Mouse (Mus musculus): ENCODE data around the gene Cyp51.
"Not testable (repeated sequence)": the region's sequence is repeated elsewhere in the genome, so short reads cannot be mapped to it uniquely, and the experiment has no call there.

Gene Cyp51

DNA sequence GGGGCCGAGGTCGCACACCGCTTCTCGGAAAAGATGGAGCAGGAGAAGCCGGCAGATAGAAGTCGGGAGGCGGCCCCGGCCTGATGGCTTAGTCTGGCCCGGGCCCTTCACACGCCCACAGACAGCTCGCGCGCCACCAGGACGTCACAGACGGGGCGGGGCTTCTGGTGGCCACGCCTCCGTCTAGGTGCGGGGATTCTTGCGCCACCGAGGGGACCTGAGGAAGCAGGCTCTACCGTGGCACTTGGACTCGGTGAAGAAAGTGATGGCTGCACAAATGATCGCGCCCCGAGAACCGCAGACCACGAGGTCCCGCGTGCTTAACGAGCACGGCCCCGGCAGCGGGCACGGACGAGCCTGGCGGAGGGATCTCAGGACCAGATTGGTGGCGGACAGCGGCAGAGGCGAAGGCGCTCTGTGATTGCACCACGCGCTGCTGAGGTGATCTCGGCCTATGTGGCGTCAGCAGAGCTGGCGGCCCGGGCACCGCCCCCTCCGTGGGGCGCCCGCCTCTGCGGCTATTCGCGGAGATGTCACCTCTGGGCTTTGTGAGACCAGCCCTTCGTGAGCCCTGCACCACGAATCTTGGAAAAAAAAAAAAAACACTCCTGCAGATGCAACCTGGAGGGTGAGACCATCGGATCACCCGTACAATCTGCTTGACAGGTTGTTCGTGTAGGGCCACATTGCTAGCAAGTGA, at the start of gene Cyp51:
TSS of gene Cyp51 (minus strand) at position 406 of the 700 bp plus-strand sequence.
- DNase-seq (ENCODE audit: low spot score): peak; percentile 93

DNA sequence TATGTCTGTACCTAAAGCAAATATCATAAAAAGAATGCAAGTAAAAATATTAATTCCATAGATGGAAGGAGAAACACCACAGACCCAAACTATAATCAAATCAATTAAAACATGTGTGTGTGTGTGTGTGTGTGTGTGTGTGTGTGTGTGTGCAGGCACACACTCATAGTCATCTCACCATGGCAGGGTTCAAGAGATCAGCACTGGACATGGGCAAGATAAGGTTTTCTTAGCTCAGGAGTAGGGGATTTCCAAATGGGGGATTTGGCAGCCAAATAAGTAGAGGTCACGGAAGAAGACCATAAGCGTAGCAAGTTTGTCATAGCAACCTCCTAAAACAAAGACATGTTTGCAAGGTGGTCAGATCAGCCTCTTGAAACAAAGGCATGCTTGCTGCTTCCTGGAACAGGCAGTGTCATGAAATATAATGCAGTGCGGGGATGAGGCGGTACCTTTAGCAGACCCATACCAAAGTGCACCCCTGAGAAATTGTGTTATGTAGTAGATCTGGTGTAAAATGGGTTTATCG, 8.1 kb upstream of the Cyp51 start:
- DNase-seq (ENCODE audit: low spot score): no peak

DNA sequence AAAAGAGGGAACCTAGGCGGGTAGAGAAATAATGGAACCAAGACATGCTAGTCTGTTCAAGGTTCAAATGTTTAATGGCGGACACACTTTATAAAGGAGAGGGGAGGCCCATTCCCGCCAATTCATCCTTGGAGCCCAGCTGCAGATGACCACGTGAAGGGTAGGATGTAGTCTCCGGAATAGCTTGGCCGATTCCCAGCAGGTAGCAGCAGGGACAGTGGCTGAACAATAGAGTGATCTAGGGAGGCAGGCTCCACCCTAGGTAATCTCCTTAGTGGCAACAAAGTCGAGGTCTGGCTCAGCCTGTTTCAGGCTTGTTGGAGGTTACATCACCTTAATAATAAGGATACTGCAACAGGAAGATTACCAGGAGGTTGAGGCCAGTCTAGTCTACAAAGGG, 2.5 kb upstream of the Cyp51 start:
- not testable (repeated sequence) for DNase-seq (ENCODE audit: low spot score)

DNA sequence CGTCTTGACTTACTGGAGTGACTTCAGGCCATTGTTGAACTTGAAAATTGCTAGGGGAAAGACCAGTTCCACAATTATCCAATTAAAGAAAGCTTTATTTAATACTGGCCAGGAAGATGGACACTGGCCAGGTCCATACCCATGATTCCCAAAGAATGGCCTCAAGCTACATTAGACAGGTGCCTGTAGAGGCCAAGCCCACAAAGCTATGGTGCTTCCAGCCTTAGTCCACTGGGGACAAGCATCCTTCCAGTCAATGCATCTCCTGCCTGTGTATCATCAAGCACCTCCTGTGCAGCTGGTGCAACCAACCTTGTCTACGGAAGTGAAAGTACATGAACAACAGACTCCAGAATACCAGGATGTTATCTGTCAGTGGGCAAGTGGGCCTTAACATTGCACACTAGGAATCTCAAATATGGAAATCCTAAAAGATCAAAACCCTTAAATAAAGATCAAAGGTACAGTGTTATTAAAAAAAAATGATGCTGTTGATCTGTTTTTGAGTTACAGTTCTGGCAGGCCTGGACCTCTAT, 1.2 kb upstream of the Cyp51 start:
- DNase-seq (ENCODE audit: low spot score): no peak

DNA sequence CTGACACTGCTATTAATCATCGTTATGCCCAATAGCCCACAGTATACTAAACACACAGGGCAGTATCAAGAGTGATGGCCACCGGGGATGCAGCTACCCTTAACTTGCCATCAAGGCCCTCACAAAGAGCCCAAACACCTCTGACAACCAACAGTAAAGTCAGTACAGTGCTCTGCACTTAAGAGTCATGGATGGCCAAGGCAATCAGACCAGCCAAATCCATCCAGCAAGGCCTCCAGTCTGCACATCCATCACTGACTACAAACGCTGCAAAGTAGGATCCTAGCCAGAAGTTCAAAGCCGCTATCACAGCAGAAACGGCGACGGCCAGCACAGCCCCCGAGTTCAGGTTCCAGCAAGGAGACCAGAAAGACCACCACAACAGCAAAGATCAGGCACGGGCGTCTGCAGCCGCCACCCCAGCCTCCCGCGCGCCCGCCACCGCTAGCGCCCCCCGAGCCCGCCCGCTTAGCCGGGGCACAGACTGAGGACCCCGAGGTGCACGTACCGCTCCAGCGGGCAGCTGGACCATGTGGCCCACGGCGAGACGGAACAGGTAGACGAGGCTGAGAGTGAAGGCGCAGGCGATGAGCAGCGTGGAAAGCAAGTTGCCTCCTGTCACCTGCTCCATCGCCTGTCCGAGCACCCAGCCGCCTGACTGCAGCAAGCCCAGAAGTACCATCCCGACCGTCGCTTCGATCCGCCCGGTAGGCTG, 763 bp downstream of the Cyp51 start:
- DNase-seq (ENCODE audit: low spot score): no peak

DNA sequence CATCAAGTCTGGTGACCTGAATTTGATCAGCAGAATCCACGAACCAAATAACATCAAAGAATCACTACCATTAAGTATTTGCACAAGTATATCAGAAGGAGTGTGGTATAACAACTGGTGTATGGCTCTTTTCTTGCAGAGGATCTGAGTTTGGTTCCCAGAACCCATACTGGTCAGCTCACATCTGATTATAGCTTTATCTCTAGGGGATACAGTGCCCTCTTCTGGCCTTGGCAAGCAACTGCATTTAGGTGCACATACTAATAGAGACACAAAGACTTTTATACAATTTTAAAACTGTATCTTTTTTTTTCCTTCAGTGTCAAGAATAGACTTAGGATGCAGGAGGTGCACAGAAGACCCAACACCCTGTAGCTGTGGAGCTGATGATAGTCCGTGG, 2.8 kb downstream of the Cyp51 start:
- no peak for DNase-seq (ENCODE audit: low spot score)

DNA sequence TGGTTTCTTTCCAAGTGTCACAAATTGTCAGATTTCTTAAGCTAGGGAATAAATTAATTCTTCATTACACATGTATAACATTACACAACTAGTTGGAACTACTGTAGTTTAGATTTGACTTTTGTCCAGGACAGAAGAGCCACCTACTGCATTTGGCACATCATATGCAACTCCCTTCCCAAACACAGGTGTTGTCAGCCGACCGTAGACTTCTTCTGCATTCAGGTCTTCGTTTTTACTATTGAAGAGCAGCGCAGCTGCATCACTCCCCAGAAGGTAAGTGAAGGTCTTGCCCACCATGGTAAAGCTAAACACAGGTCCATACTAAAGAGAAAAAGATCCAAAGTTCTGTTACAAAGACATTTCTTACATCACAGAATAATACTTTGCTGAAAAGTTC, 3.5 kb downstream of the Cyp51 start:
- no peak for DNase-seq (ENCODE audit: low spot score)

DNA sequence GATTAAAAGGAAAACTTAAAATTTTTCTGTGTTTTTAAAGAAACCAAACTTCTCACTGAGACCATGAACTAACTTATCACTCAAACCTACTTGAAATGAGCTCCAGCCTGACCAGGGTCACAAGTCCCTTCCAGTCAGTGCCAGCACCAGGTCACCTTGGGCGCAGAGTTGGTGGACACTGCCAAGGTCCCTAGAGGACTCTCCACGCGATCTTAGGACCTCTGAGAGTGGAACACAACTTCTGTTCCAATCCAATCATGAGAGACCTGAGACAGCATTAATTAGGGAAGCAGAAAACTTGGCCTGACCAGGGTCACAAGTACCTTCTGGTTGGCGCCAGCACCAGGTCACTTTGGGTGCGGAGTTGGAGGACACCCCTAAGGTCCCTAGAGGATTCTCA, 10.1 kb downstream of the Cyp51 start:
- DNase-seq (ENCODE audit: low spot score): no peak

DNA sequence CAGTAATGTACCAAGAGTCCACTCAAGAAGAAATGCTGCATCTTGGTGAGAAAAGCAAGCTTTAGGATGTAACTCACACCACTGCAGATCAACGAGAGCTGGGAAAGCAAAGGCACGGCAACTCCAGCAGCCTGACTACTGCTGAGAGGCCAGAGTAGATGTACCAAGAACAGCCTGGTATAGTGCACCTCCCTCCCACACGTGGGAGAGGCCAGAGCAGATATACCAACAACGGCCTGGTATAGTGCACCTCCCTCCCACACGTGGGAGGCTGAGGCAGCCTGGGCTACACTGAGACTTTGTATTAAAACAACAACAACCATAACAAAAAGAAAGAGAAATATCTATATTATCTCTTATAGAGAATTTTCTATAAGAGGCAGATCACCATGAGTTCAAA, 16.4 kb downstream of the Cyp51 start:
- DNase-seq (ENCODE audit: low spot score): no peak

DNA sequence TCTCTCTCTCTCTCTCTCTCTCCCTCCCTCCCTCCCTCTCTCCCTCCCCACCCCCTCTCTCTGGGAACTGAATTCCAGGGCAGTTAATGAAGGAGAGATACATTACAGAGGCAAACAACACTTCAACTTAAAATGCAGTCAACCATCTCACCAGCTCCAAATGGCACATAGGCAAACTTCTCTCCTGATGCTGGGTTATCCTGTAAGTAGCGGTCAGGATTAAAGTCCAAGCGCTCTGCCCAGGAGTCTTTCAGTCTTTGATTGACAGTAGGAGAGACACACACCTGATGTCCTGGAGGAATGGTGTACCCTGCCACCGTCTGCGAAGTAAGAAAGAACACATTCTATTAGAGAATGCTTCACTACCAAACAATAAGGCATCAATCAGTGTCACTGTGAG, 18.2 kb downstream of the Cyp51 start:
- no peak for DNase-seq (ENCODE audit: low spot score)

DNA sequence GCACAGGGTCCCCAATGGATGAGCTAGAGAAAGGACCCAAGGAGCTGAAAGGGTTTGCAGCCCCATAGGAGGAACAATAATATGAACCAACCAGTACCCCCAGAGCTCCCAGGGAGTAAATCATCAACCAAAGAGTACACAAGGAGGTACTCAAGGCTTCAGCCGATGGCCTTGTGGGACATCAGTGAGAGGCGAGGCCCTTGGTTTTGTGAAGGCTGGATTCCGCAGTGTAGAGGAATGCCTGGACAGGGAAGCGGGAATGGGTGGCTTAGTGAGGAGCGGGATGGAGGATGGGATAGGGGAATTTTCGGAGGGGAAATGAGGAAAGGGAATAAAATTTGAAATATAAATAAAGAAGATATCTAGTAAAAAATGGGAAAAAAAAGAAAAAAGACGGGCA, 19.6 kb downstream of the Cyp51 start:
- peak; percentile 15 for DNase-seq (ENCODE audit: low spot score)

DNA sequence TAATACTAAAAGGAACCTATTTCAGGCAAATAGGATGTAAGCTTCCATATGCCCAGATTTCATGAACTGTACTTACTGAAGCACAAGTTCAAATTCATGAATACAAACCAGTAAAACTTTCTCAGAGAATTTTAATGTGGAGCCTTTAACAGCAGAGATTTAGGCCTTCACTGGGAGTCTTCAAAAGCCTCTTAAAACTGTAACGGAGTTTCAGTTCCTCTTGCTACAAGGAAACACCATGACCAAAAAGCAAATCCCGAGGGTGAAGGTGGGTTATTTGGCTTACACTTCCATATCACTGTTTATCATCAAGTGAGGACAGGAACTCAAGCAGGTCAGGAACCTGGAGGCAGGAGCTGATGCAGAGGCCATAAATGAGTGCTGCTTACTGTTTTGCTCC, 23.0 kb downstream of the Cyp51 start:
- DNase-seq (ENCODE audit: low spot score): no peak

DNA sequence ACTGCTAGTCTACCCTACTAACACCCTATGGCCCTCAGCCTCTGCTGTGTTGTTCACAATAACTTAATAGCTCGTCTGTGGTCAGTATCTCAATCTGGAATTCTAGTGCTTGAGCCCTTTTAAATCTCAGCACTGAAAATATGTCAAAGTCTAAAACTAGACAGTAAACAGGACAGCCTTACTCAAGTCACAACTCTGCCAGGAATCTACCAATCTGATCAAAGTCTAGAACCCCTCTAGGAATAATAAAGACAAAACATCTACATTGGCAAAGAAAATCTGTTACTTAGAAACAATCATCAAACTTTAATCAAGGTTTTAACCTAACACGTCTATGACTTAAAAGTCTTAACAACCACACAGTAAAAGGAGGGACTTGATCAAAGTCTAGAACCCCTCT, 23.7 kb downstream of the Cyp51 start:
- DNase-seq (ENCODE audit: low spot score): no peak

DNA sequence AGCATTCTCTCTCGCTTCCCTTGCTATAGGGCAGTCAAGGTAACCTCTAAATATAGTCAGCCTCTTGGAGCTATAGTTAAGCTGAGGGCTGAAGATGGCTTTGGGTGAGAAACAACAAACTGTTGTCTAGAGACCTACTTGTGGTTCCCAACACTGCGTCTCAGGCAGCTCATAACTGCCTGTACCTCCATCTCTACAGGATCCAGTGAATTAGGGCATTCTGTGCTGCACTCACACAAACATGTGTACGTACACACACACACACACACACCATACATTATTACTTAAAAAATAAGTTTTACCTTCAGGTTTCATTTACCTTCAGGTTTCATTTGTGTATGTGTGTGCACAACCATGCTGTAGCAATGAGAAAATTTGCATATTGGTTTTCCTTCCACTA, 25.5 kb downstream of the Cyp51 start:
- no peak for DNase-seq (ENCODE audit: low spot score)

DNA sequence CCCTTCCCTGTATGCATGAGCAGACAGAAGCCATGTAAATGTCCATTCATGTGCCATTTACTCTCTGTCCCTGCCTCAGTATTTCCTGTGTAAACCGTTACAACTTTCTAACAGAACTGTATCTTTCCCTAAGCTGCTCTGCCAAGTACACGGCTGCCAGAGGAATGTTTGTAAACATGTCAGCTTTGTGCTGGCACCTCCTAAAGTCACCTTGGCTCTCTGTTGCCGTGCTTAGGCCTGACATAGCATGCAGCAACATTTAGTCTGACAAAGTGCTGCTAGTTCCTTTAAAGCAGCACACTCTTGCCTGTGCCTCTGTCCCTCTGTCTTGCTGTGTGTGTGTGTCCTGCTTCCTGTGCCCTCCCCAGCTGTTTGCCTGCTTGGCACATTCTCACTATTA, 37.3 kb downstream of the Cyp51 start:
- no peak for DNase-seq (ENCODE audit: low spot score)

DNA sequence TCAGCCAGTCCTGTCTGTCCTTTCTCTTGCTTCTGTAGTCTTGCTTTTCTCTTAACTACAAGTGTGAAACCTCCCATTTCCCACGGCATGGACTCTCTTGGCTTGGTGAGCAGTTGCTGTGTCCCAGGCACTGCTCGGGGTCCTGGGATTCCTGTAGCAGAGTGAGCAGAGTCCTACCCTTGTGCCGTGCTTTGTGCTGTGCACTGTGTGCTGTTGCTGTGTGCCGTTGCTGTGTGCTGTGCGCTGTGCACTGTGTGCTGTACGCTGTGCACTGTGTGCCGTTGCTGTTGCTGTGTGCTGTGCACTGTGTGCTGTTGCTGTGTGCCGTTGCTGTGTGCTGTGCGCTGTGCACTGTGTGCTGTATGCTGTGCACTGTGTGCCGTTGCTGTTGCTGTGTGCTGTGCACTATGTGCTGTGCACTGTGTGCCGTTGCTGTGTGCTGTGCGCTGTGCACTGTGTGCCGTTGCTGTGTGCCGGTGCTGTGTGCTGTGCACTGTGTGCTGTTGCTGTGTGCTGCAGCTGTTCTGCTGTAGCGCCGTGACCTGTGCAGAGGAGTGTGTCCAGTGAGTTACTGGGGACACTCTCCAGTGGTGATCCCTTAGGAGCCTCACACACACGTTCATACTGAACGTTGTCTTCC, 38.0 kb downstream of the Cyp51 start:
- no peak for DNase-seq (ENCODE audit: low spot score)

DNA sequence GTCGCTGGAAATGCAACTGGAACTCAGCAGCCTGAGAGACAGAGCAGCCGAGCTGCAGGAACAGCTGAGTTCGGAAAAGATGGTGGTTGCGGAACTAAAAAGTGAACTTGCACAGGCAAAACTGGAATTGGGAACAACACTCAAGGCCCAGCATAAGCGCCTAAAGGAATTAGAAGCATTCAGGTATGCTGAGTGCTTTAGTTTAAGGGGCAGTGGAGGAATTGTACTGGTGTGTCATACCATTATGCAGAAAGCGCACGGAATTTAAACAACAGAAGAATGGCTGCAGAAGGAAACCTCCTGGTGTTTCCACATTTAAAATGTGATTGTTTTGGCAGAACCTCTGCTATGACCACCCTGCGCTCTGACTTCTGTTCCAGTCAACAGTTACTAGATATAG, 44.2 kb downstream of the Cyp51 start:
- DNase-seq (ENCODE audit: low spot score): no peak

DNA sequence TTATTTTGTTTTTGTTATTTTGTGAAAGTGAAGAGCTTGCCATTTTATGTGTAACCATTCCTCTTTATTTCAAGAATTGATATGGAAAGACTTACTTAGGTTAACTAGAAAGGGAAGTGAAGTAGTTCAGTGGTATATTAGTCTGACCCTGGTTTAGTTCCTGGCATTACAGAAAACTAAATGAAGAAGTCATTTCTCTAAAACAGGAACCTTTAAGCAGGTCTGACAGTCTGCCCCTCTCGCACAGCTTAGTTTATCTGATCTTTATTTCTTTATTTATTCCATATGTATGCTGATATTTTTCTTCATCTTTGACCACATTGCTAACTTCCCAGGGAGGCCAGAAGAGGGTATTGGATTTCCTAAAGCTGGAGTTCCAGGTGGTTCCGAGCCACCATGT, 63.6 kb downstream of the Cyp51 start:
- no peak for DNase-seq (ENCODE audit: low spot score)

DNA sequence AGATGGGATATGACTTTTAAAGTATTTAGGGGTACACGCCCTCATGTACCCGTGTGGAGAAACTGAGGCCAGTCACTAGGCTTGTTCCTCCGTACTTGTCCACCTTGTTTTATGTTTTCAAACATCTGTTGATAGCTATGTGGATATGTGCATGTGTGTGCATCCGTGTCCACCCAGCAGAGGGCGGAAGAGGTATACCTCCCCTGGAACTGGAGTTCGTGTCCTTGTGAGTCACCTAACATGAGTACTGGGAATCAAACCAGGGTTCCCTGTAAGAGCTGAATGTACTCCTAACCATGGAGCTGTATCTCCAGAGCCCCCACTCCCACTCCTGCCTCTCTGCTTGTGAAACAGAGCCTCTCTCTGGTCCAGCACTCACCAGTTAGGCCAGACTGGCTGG, 64.2 kb downstream of the Cyp51 start:
- no peak for DNase-seq (ENCODE audit: low spot score)

DNA sequence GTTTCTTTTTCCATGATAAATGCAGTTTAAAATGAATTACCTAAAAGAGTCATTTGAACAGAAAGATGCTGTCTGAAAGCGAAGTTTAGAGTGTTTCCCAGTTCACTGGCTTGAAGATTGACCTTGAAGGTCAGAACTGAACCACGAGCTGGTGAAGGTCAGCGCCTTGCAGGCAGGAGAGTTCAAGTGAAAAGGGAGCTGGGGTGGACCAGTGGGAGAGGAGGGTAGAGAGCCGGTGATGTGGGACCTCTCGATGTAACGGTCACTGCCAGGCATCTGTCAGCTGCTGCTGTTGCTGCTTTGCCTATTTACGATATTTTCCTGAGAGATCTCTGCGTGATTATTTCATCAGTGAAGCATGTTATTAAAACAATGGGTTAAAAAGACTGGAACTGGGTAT, 65.2 kb downstream of the Cyp51 start:
- DNase-seq (ENCODE audit: low spot score): no peak

DNA sequence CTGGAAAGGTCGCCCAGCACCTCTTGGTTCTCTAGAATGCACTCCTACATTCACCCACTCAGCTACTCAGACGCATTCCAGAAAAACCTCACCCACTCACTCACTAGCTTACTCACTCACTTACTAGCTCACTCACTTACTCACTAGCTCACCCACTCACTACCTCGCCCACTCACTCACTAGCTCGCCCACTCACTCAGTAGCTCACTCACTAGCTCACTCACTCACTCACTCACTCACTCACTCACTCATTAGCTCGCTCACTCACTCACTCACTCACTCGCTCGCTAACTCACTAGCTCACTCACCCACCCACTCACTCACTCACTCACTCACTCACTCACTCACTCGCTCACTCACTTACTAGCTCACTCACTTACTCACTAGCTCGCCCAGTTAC, 67.9 kb downstream of the Cyp51 start:
- no peak for DNase-seq (ENCODE audit: low spot score)

DNA sequence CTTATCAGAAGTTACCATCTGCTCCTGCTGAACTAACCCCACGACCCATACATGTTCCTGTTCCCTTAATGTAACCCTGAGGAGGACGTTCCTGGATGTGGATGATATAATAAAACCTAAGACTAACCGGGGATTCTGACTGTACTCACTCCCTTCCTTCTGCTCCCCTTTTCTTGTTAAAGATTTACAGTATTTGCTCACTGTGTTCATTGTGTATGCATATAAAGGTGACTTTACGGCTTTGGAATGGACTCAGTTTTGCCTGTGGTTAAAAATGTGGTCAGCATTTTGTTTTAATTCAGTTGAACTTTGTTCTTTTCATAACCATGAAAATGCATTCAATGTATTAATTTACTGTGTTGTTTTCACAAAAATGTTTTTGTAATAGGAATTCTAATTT, 72.7 kb downstream of the Cyp51 start:
- DNase-seq (ENCODE audit: low spot score): no peak
